Mouse (Mus musculus) left cerebral cortex, postnatal 14 days (tissue): ENCODE results near the gene Rps2. TPM values are rescaled to one million over a fixed set of nuclear protein-coding genes. Genes with fewer than 3 reads are reported as not detected.

ENCODE experiments used
- DNase-seq, 2 experiments: peaks; one replicate each; pipeline ENCODE4 v3.0.0; 2021 to 2022; ENCODE audit warnings: low spot score in 2 of 2, mixed read lengths in 1 of 2
- intact Hi-C: fragments of 180-260 bp; cut with DNase I; formaldehyde crosslinking; loops from one replicate; pipeline ENCODE4 v1.15.1; 2025
- total RNA-seq, 2 experiments: library from RNA; stranded (reverse); gene quantifications; 2 replicates each; pipeline ENCODE4 v1.2.3; 2021

Rps2 gene
- total RNA-seq, 2 experiments from 2014 or later: 492 to 494 TPM

- no peak for DNase-seq
- intact Hi-C loops: no loop called here
These were observed 33.6 kb downstream of the Rps2 start for GRCm38 (mm10) chr17:24751528-24751927.

- intact Hi-C loops: no loop called here
- DNase-seq: no peak
These were observed 34.8 kb downstream of the Rps2 start, which contains the start of gene Hs3st6 for GRCm38 (mm10) chr17:24752415-24753394. Gene Hs3st6, plus strand, starts transcription at chr17:24752988.

DNA sequence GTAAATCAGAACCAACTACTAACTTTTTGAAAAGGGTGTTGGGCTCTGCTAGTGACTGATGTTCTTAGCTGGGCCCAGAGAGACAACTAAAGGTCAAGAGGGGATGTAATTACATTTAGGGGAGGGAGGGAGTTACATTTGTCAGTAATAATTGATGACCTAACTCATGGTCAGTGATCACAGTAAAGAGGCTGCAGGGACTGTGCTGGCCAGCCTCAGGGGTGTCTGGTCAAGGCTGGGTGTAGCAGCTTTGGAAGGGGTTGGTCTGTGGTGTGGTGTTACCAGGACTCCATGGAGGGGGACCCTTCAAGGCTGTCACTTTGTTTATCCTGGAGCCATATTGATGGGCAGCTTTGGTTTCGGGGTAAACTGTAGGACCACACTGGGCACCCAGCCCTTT is 39.5 kb downstream of the Rps2 start:
- intact Hi-C loops: no loop called here
- no peak for DNase-seq

- intact Hi-C loops: no loop called here
- DNase-seq: no peak
These were observed 43.2 kb downstream of the Rps2 start for GRCm38 (mm10) chr17:24761121-24761520.

DNA sequence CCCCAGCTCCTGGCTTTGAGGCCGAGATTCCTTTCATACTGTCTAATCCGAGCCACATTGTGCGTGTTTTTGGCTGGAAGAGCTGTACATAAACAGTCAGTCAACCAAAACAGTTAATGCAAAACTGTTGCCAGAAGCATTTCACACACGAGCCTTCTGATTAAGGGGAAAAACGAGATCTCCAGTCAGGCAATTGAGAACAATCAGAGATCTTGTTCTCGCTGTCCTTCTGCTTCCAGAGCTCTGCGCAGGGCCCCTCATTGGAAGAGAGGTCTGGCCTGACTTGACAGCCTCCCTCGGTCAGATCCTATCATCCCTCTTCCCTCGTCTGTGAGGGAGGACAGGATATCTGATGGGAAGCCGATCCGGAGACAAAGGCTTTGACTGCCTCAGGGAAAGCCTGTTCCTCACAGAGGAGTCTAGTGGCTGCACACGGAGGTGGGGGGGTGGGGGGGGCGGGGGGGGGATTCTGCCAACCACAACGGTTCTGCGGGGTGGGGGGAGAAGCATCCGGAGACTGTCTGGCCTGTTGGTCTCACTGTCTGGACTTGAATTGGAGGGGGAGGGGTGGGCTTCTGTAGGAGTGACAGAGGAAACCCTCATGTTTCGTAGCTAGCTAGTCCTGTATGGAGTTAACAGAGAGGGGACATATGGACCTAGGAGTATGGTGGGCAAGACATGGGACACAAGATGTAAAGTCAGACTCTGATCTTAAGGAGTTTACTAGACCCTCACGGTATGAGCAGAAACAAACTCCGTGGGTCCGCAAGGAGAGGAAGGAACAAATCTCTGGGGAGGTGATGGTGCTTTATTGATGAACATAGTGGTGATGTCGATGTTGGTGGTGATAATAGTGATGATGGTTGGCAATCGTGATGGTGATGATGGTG is 47.3 kb downstream of the Rps2 start:
- no peak for DNase-seq
- intact Hi-C loops: no loop called here

DNA sequence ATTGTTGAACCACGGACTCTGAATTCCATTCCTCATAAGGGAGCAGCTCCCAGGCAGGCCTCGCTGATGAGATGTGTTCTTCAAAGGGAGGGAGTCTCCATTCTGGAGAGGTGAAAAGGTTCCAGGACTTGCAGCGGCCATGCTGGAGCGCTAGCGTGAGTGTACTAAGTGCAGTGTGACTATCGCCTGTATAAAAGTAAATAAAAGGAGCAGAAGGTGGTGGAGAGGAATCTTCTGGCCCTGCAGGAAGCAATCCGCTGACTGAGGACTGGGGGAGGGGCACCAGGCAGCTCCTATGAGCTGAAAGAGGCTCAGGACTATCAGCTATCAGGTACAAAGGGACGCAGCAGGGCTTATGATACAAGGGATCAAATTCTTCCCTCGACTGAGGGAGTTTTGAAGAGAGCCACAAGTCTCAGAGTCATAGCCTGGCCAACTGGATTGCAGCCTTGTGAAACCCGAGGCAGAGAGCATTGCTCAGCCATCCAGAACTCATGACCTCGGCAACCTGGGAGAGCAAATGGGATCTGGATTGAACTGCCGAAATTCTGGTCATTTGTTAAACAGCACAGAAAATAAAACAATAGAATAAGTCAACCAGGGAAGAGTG is 48.5 kb downstream of the Rps2 start:
- intact Hi-C loops: no loop called here
- no peak for DNase-seq

DNA sequence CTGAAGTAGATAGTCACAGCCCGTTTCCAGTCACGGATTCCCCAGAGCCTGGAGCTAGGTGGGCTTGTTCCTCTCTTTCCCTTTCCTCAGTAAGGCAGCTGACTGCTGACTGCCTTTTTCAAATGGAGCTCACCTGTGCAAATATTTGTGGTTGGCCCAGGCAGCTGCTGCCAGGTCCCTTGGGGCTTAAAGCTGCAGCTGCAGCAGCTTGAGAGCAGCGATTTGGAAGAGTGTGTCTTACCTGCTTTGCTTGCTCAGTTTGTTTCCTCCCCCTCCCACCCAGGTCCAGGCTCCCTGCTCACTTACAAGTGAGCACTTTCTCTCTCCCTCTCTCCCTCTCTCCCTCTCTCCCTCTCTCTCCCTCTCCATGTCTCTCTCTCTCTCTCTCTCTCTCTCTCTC is 51.2 kb downstream of the Rps2 start:
- DNase-seq: no peak
- intact Hi-C loops: no loop called here

Other genes starting within 250 kb of the Rps2 start
- gene E4f1, start 247.8 kb upstream of the Rps2 start, total RNA-seq: 10 to 100 TPM; 31.2 to 33.1 TPM
- gene Pgp, start 247.7 kb upstream of the Rps2 start, total RNA-seq: 10 to 100 TPM; 70.6 to 74.9 TPM
- gene Bricd5, start 244.2 kb upstream of the Rps2 start, total RNA-seq: 1 to 10 TPM; 1.7 to 1.8 TPM
- 10 to 100 TPM; 32.3 to 36.9 TPM for gene Mlst8, start 239.0 kb upstream of the Rps2 start, total RNA-seq
- 100 to 1,000 TPM; 134 to 145 TPM for gene Caskin1, start 229.5 kb upstream of the Rps2 start, total RNA-seq
- gene Traf7, start 190.2 kb upstream of the Rps2 start, total RNA-seq: 10 to 100 TPM; 86.8 to 91.7 TPM
- 10 to 100 TPM; 36.2 to 40.4 TPM for gene Rab26, start 183.9 kb upstream of the Rps2 start, total RNA-seq
- gene Pkd1, start 168.3 kb upstream of the Rps2 start, total RNA-seq: 10 to 100 TPM; 68.6 to 78.7 TPM
- gene Tsc2, start 85.5 kb upstream of the Rps2 start, total RNA-seq: 100 to 1,000 TPM; 122 to 130 TPM
- 1 to 10 TPM; 4.4 to 5.0 TPM for gene Nthl1, start 85.4 kb upstream of the Rps2 start, total RNA-seq
- 10 to 100 TPM; 52.6 to 53.0 TPM for gene Slc9a3r2, start 67.8 kb upstream of the Rps2 start, total RNA-seq
- 1 to 10 TPM in 1 of 2 experiments, under 1 TPM in 1; 0.95 to 1.4 TPM for gene Npw, start 59.7 kb upstream of the Rps2 start, total RNA-seq
- gene Zfp598, start 48.4 kb upstream of the Rps2 start, total RNA-seq: 10 to 100 TPM; 37.9 to 39.3 TPM
- gene Syngr3, start 28.2 kb upstream of the Rps2 start, total RNA-seq: 100 to 1,000 TPM; 228 to 245 TPM
- gene Gfer, start 22.0 kb upstream of the Rps2 start, total RNA-seq: 10 to 100 TPM; 19.0 to 19.1 TPM
- 1 to 10 TPM; 2.5 to 3.6 TPM for gene Noxo1, start 21.9 kb upstream of the Rps2 start, total RNA-seq
- 10 to 100 TPM; 28.5 to 29.2 TPM for gene Tbl3, start 10.5 kb upstream of the Rps2 start, total RNA-seq
- gene Rnf151, start 53 bp upstream of the Rps2 start, total RNA-seq: not detected
- gene Ndufb10, start 6.4 kb downstream of the Rps2 start, total RNA-seq: 100 to 1,000 TPM; 184 to 189 TPM
- gene Rpl3l, start 9.7 kb downstream of the Rps2 start, total RNA-seq: under 1 TPM; 0.35 to 0.38 TPM
- 10 to 100 TPM; 38.4 to 38.7 TPM for gene Msrb1, start 18.5 kb downstream of the Rps2 start, total RNA-seq
- gene Hs3st6, start 34.9 kb downstream of the Rps2 start, total RNA-seq: under 1 TPM; 0.31 to 0.59 TPM
- not detected for gene Meiob, start 86.2 kb downstream of the Rps2 start, total RNA-seq
- 100 to 1,000 TPM; 120 to 135 TPM for gene Hagh, start 122.0 kb downstream of the Rps2 start, total RNA-seq
- gene Fahd1, start 132.2 kb downstream of the Rps2 start, total RNA-seq: 10 to 100 TPM; 15.8 to 19.4 TPM
- not detected for gene Igfals, start 147.9 kb downstream of the Rps2 start, total RNA-seq
- 10 to 100 TPM; 35.7 to 37.4 TPM for gene Nubp2, start 168.2 kb downstream of the Rps2 start, total RNA-seq
- gene Spsb3, start 168.5 kb downstream of the Rps2 start, total RNA-seq: 10 to 100 TPM; 53.5 to 55.5 TPM
- 10 to 100 TPM; 58.1 to 61.6 TPM for gene Eme2, start 177.0 kb downstream of the Rps2 start, total RNA-seq
- 10 to 100 TPM; 67.5 to 73.1 TPM for gene Mrps34, start 177.0 kb downstream of the Rps2 start, total RNA-seq
- gene Nme3, start 178.4 kb downstream of the Rps2 start, total RNA-seq: 10 to 100 TPM; 40.3 to 44.6 TPM
- gene Mapk8ip3, start 218.9 kb downstream of the Rps2 start, total RNA-seq: 100 to 1,000 TPM; 315 to 321 TPM
- gene Jpt2, start 242.6 kb downstream of the Rps2 start, total RNA-seq: 10 to 100 TPM in 1 of 2 experiments, 1 to 10 TPM in 1; 5.3 to 10.4 TPM